Mouse (Mus musculus): ENCODE data around the gene Celf6.

Celf6 gene

GRCm38 (mm10) chr9:59588252-59588651 lies 10.5 kb downstream of the Celf6 start:
- no peak for DNase-seq (ENCODE audit: low read depth, low spot score)

DNA sequence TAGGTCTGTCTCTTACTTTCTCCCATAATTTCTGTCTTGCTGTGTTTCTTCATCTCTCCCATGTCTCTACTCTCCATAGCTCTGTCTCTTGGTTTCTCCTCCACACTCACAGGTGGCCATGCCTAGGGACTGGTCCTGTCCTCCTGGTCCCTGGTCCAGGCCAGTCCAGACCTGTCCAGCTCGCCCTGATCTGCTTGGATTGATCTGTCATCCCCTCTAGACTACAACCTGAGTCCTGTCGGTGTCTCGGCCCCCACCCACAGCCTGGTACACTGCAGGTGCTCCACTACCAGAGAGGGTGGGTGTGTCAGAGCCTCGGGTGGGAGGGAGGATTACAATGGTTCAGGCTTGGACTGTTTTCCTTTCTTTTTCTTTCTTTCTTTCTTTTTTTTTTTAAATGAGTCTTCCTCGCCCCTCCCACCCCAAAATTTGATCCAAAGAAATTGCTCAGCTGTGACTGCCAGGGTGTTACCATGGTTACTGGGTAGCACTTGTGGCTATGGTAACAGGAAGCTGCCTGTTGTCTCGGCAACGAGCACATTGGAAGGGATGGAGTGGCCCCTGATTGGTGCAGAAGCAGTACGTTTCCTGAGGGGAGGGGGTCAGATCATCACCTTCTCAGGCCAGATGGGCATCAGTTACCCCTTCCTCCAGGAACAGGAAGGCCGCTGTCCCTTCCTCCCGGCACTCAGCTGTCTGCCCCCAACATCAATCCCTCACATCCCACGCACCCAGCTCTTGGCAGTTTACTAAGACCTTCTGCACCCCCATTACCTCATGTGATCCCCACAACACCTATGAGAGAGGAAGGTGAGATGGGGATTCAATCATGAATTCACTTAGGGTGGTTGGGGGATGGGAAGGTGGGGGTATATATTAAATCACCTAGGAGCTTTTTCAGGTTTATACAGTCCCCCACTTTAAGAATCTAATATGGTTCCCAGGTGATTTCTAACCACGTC lies 11.3 kb downstream of the Celf6 start:
- DNase-seq (ENCODE audit: low read depth, low spot score): peak; percentile 39

DNA sequence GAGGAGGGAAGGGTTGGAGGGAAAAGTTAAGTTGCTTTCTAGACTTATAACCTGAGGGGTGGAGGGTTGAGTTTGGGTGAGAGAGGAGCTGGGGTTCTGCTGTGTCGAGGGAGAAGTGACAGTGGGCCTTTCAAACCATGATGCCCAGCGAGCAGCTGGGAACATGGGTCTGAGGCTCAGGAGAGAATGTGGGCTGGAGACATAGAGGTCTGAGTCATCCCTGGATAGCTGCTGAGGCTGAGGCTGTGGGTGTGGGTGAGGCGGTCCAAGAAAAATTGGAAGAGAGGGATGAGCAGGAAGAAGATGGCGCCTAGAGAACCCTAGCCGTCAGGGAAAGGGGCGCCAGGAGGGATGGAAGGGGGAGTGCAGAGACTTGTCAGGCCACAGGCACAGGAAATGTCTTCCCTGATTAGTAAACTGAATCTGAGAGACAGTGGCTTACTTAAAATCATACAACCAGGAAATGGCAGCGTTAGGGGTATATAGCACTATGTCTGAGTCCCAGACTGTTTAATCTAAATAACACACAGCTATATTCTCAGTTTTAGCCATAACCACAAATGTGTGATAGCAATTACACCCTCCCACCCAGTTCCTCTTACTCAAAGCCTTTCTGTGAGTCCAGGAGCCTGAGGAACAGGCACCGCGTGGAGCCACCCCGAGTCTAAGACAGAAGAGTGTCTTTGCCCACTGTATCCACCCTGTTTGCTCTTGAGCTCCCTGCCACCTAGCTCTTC lies 12.2 kb downstream of the Celf6 start:
- no peak for DNase-seq (ENCODE audit: low read depth, low spot score)

DNA sequence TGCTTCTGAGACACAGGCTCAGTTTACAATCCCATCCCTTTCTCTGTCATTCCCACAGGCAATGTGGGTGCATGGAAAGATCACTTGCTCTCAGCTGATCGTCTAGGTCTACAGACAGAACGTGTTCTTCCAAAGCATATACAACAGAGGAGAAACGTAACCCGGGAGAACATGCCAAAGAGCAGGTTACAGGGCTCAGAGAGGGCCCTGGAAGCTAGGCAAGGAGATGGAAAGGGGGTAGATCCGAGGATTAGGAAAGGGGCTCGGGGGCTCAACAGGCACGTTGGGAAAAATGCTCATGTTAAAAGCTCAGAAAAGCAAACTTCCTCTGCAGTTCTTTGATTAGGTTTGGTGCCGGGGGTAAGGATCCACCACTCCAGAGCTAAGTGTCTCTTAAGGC lies 23.9 kb downstream of the Celf6 start:
- no peak for DNase-seq (ENCODE audit: low read depth, low spot score)

DNA sequence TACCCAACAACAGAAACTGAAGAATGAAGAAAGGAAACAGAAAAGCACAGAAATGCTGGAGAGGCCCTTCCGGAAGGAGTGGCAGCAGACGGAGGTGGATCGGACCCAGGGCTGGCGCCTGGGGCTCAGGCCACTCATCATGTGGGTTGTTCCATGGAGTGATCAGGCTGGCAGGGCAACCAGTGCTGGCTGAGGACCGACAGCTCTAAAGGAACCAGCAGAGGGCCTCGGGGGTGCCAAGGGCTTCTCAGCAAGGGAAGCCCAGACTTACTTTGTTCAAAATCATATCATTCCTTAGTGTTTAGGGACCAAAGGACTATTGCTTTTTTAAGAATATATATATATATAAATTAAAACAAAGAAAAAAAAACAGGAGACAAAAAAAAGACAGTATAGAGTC lies 28.2 kb downstream of the Celf6 start:
- DNase-seq (ENCODE audit: low read depth, low spot score): no peak

GRCm38 (mm10) chr9:59610950-59611349 lies 33.2 kb downstream of the Celf6 start:
- DNase-seq (ENCODE audit: low read depth, low spot score): no peak

GRCm38 (mm10) chr9:59615797-59616196 lies 38.1 kb downstream of the Celf6 start:
- DNase-seq (ENCODE audit: low read depth, low spot score): no peak

DNA sequence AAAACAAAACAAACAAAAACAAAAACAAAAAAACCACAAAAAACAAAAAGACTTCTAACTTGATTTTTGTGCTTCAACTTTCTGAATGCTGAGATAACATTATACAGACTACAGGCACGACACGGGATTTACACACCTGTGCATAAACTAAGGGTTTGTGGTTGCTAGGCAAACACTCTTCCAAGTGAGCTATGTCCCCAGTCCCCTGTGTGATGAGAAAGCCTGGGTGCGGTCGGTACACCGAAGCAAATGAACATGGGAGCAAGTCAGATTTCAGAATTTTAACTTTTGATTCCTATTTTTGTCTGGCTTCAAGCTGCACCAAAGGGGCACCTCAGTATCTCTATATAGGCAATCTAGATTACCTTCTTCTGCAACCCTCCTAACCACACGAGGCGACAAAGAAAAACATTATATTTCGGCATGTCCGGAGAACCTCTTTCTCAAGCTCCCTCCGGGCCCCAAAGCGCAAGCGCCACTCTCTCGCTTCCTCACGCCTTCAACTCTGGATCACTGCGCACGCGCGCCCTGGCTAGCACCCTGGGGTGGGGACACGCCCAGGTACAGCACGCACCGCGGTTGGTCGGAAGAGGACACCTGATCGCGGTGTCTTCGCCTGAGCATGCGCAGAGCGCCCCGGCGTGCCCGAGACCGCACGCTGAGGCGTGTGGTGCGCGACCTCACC lies 39.0 kb downstream of the Celf6 start, which contains the start of gene Parp6:
Gene Parp6, plus strand, starts transcription at position 663 of the 685 bp plus-strand sequence.
- peak; percentile 99 for DNase-seq (ENCODE audit: low read depth, low spot score)

DNA sequence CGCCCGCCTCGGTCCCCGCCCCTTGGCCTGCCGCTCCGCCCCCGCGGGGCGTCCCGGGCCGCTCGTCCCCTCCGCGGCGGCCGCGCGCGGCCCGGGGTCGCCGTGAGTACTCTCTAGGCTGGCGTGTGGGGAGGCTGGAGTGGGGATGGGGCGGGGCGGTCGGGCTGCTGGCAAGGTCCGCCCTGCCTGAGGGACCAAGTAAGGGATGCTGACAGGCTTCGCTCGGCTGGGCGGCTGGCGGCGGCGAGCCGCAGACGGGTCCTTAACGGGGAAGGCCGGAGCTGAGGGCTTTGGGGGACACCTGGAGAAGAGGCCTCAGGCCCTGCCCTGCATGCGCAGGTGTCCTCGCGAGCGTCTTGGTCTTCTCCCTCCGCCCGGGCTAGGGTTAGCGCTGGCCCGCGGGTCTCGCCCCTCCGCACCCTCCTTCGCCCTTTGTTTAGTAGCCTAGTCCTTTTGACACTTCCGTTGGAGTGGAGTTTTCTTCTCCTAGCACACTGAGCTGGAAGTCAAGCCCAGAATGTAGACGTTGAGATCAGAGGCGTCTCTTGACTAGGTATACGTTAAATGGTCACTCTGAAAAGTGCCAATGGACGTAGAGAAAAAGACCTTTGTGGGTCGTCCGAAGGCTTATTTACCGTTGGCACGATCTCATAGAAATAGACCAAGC lies 39.7 kb downstream of the Celf6 start:
- no peak for DNase-seq (ENCODE audit: low read depth, low spot score)

GRCm38 (mm10) chr9:59638372-59638771 lies 60.7 kb downstream of the Celf6 start:
- no peak for DNase-seq (ENCODE audit: low read depth, low spot score)

DNA sequence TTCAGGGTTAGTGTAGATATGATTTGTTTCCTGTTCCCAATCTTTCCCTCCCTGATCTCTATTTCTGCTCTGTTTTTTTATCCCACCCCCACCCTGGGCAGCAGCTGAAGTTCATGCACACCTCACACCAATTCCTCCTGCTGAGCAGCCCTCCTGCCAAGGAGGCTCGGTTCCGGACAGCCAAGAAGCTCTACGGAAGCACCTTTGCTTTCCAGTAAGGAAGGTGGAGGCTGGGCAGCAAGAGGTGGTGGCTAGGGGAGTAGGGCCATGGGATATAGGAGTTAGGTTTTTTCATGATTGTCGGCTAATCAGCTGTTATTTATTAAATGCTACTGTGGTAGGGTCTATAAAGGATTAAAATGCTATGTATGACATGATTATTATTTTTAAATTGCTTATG lies 62.2 kb downstream of the Celf6 start:
- no peak for DNase-seq (ENCODE audit: low read depth, low spot score)

DNA sequence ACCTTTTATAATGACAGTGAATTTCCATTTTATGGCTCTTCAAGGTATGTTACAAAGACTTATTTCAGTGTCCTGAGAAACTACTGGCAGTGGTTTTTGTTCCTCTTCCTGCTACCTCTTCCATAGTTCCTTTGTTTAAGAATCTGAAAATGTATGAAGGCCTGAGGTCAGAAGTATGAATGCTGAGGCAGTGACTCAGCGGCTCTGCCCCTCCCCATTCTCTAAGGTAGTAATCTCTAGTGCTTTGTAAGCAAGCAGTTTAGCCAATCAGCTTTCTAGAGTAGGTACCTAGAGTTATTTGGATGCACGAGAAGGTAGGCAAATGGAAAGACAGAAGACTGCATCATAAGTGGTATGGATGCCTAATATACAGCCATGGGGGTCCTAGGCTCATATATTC lies 63.6 kb downstream of the Celf6 start:
- no peak for DNase-seq (ENCODE audit: low read depth, low spot score)

DNA sequence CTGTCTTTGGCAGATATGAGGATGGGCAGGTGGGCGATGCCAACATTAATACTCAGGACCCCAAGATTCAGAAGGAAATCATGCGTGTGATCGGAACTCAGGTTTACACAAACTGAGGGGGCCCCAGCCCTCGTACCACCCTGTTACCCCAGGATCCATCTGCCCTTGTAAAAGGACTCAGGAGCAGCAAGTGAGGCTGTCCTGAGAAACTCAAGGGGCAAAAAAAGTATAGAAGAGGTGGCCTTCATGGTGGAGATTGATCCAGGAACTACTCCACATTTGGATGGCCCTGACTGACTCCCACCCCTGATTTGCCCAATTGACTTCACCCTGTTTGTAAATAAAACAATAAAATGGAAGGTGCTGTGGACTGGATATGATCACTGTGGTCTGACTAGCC lies 72.2 kb downstream of the Celf6 start:
- no peak for DNase-seq (ENCODE audit: low read depth, low spot score)

DNA sequence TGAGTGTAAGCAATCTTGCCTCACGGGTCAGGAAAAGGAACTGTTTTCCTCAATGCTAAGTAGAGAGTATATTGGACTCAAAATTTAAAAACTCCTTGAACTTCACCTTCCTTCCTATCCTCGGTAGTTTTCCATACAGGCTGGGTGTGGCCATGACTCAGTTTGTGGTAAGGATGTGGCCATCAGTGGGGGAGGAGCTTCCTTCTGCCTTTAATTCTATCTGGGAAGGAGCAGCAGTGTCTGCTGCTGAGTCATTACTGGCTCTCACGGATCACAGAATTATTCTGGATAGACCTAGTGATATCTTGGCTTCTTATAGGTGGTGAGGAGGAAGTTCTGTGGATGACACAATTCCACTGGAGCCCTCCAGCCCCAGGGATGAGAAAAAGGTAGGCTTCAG lies 75.7 kb downstream of the Celf6 start:
- peak; percentile 76 for DNase-seq (ENCODE audit: low read depth, low spot score)

DNA sequence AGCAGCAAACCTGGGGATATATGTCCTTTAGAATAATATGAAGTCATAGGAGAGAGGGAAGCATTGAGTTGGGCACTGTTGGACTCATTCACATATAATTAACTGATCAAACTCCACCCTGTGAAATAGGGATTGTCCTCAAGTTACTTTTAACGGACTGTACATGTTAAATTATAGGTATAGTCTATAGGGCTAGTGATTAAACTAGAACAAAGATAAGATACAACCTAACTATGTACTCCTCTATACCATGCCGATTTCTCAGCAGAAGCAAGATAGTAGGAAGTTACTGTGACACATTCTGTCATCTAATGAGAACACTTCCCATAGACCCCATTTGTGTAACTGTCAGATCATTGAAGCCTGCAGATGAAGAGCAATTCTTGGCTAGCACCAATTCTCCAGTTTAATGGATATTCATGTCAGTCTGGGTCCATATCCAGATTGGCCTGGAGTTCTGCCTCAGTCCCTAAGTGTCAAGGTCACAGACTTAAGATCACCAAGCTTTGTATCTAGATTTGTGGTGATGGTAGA lies 76.8 kb downstream of the Celf6 start:
- no peak for DNase-seq (ENCODE audit: low read depth, low spot score)

DNA sequence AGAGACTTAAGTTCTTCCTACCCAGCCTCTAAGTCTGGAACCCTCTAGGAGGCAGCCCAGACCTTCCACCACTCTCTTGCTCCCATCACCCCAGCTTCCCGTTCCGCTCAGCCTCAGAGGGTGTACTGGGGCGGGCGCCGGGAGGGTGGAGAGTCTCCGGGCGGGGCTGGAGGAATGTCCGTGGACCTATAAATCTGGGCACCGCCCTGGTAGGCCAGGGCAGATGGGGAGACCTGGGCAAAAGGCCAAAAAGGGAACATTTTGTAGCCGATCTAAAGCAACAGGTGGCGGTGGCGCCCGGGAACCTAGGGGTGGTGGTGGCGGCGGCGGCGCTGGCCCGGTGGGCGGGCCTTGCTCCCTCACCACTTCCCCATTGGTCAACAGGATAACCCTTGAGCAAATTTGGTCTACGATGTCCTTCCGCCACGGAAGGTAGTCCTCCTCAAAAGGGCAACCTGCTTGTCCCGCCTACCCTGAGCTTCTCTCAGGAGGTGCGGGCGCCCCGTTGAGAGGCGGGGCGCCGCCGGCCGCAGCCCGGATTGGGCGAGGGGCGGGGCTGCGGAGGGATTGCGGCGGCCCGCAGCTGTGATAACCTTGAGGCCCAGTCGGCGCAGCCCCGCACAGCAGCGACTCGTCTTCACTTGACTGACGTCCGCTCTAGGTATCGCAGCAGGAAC lies 78.4 kb downstream of the Celf6 start, which contains the start of gene Pkm:
Gene Pkm, plus strand, starts transcription at position 411 of the 677 bp plus-strand sequence.
- DNase-seq (ENCODE audit: low read depth, low spot score): peak; percentile 100
